In the genomic region with DNA sequence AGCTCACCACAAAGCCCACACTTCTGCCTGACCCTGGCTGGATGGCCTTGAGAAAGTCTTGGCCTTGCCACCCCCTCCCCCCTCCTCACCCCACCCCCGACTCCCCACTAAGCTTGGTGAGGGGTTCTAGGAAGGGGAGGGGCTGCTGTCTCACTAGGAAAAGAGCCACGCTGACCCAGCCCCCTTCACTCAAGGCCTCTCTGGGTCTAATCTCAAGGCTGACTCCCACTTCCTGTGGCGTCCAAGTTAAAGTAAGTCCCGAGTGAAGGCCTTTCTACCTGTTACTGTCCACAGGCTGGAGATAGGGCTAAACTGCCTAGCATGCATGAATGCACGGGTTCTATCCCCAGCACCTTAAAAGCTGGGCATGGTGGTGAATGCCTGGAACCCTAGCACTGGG, we compare ENCODE assay signal across 15 mouse cellular contexts. TPM values are rescaled to one million over a fixed set of nuclear protein-coding genes. Genes with fewer than 3 reads are reported as not detected.
DNase-seq lines count a peak whose midpoint lies in the region; ATAC-seq and TF ChIP-seq lines count a peak whose summit lies in the region.
"Had no signal": no experiment of that assay in that cellular context is flagged by ENCODE, and none has a peak within 500 bp of the region (broad histone marks: within the 10 kb centered on the region; RNA-seq: fewer than 3 reads in every experiment).

No protein-coding gene starts in this region.

- ATAC-seq in intestine, embryonic 16.5 days = no peak
- ATAC-seq in intestine, postnatal 0 days = no peak
- no peak for ATAC-seq in inflammation-experienced regulatory T-cells, adult 6 months

- 34% methylated on average over 5 of the region's 5 CpGs for WGBS in intestine, embryonic 16.5 days
- WGBS in intestine, postnatal 0 days = 45% methylated on average over 5 of the region's 5 CpGs
- 32% methylated on average over 5 of the region's 5 CpGs for WGBS in limb, embryonic 10.5 days

- H3K36me3 ChIP-seq in intestine, embryonic 16.5 days (ENCODE audit: control insufficient read depth, insufficient read depth, low read length) = no peaks in the 10 kb centered on the region
- H3K36me3 ChIP-seq in intestine, postnatal 0 days (ENCODE audit: control insufficient read depth, insufficient read depth) = no peaks in the 10 kb centered on the region
- H3K36me3 ChIP-seq in limb, embryonic 10.5 days = no peaks in the 10 kb centered on the region
- H3K36me3 ChIP-seq: liver, embryonic 13.5 days had no signal

- H3K4me2 ChIP-seq in intestine, embryonic 16.5 days (ENCODE audit: low read depth, low read length) = no peak overlapping the region
- H3K4me2 ChIP-seq in intestine, postnatal 0 days (replicated peaks; ENCODE audit: low read depth) = no peak overlapping the region
- H3K4me2 ChIP-seq: liver, embryonic 13.5 days had no signal

- H3K9me3 ChIP-seq in intestine, embryonic 16.5 days (ENCODE audit: control insufficient read depth, low read length) = no peaks in the 10 kb centered on the region
- H3K9me3 ChIP-seq in intestine, postnatal 0 days (ENCODE audit: control insufficient read depth) = no peaks in the 10 kb centered on the region
- H3K9me3 ChIP-seq in limb, embryonic 10.5 days (replicated peaks) = no peaks in the 10 kb centered on the region
- H3K9me3 ChIP-seq: liver, embryonic 13.5 days had no signal

- H3K4me1 ChIP-seq in intestine, embryonic 16.5 days (ENCODE audit: control insufficient read depth, insufficient read depth, low read length) = peaks cover 28% of the 10 kb centered on the region
- H3K4me1 ChIP-seq in intestine, postnatal 0 days (replicated peaks; ENCODE audit: control insufficient read depth, insufficient read depth, low read length) = peaks cover 14% of the 10 kb centered on the region; the same call in 1 of the 2 replicates
- peaks cover 38% of the 10 kb centered on the region for H3K4me1 ChIP-seq in limb, embryonic 10.5 days

- no peaks in the 10 kb centered on the region for H3K27me3 ChIP-seq in intestine, embryonic 16.5 days (replicated peaks; ENCODE audit: control insufficient read depth, insufficient read depth, low read length)
- H3K27me3 ChIP-seq in intestine, postnatal 0 days (replicated peaks; ENCODE audit: control insufficient read depth, insufficient read depth, low read length) = no peaks in the 10 kb centered on the region
- peaks cover 12% of the 10 kb centered on the region; the same call in 1 of the 2 replicates for H3K27me3 ChIP-seq in limb, embryonic 10.5 days (ENCODE audit: low read depth, poor library complexity, severe bottlenecking)

- DNase-seq in adrenal gland, postnatal 10 days = peak; percentile 43
- DNase-seq in adrenal gland, adult 18-20 months (ENCODE audit: low spot score in 2 of 2) = no peak
- peak; percentile 61 for DNase-seq in 416B (ENCODE audit: low read depth)
- DNase-seq in limb, embryonic 10.5 days (ENCODE audit: low spot score) = no peak
- DNase-seq in urinary bladder, postnatal 25 days (ENCODE audit: low spot score) = no peak
- DNase-seq: cerebellum, adult 9-10 months; liver, embryonic 13.5 days; retina, postnatal 1 day had no signal

- no peak overlapping the region for H3K4me3 ChIP-seq in intestine, embryonic 16.5 days (ENCODE audit: low read length)
- H3K4me3 ChIP-seq in intestine, postnatal 0 days (ENCODE audit: low read depth, low read length) = no peak overlapping the region
- no peak overlapping the region for H3K4me3 ChIP-seq in limb, embryonic 10.5 days
- H3K4me3 ChIP-seq: liver, embryonic 13.5 days; myocyte had no signal

- peak overlapping the region; percentile 17; the same call in 1 of the 2 replicates for H3K9ac ChIP-seq in intestine, embryonic 16.5 days (ENCODE audit: low read depth, low read length)
- H3K9ac ChIP-seq in intestine, postnatal 0 days (ENCODE audit: low read depth, low read length) = no peak overlapping the region
- H3K9ac ChIP-seq: liver, embryonic 13.5 days had no signal

- TF ChIP-seq CTCF in intestine, postnatal 0 days (IDR thresholded peaks at IDR 0.05; ENCODE audit: low read depth) = no peak

- peak overlapping the region; percentile 25; the same call in 1 of the 2 replicates for H3K27ac ChIP-seq in intestine, embryonic 16.5 days (ENCODE audit: low read length)
- H3K27ac ChIP-seq in intestine, postnatal 0 days (ENCODE audit: low read depth, low read length) = no peak overlapping the region
- H3K27ac ChIP-seq in limb, embryonic 10.5 days = peak overlapping the region; percentile 63
- H3K27ac ChIP-seq: liver, embryonic 13.5 days had no signal

RNA-seq across cellular contexts. Expression of a gene that starts 9.8 kb away (rescaled TPM):
- total RNA-seq in adrenal gland, postnatal 10 days (2021) = 10 to 100 TPM; 55.4 to 95.1 TPM
- total RNA-seq in adrenal gland, adult 18-20 months (2021) = 100 to 1,000 TPM; 111 to 112 TPM
- 22.0 and 27.3 TPM in 2 replicates for polyA plus RNA-seq in intestine, embryonic 16.5 days (2015; fragmentation: Nextera tagmentation; extraction: Ambion mirVana)
- polyA plus RNA-seq in intestine, postnatal 0 days (2015; fragmentation: Nextera tagmentation; extraction: Ambion mirVana) = 9.7 and 10.1 TPM in 2 replicates
- polyA plus RNA-seq in limb, embryonic 10.5 days (2016; fragmentation: Nextera tagmentation; extraction: Ambion mirVana) = 32.5 and 32.6 TPM in 2 replicates
- 10 to 100 TPM; 19.3 to 24.5 (median 20.4) TPM for polyA plus RNA-seq in inflammation-experienced regulatory T-cells, adult 6 months (2017; shearing (Covaris generic))

RNA-seq across cellular contexts. Expression of a gene that starts 23.1 kb away (rescaled TPM):
- not detected for total RNA-seq in adrenal gland, postnatal 10 days (2021)
- not detected for total RNA-seq in adrenal gland, adult 18-20 months (2021)
- not detected in 2 replicates for polyA plus RNA-seq in intestine, embryonic 16.5 days (2015; fragmentation: Nextera tagmentation; extraction: Ambion mirVana)
- not detected in 2 replicates for polyA plus RNA-seq in intestine, postnatal 0 days (2015; fragmentation: Nextera tagmentation; extraction: Ambion mirVana)
- not detected in 2 replicates for polyA plus RNA-seq in limb, embryonic 10.5 days (2016; fragmentation: Nextera tagmentation; extraction: Ambion mirVana)
- under 1 TPM in 2 of 3 experiments, not detected in 1; 0.46 to 0.78 TPM for polyA plus RNA-seq in inflammation-experienced regulatory T-cells, adult 6 months (2017; shearing (Covaris generic))
- total RNA-seq: layer of hippocampus, postnatal 14 days; megakaryocyte progenitor cell, adult 5-6 weeks had no signal
- polyA plus RNA-seq: embryonic facial prominence, embryonic 14.5 days; liver, embryonic 13.5 days; myocyte had no signal

RNA-seq across cellular contexts. Expression of a gene that starts 41.7 kb away (rescaled TPM):
- total RNA-seq in adrenal gland, postnatal 10 days (2021) = not detected
- not detected for total RNA-seq in adrenal gland, adult 18-20 months (2021)
- not detected in 2 replicates for polyA plus RNA-seq in intestine, embryonic 16.5 days (2015; fragmentation: Nextera tagmentation; extraction: Ambion mirVana)
- not detected in 2 replicates for polyA plus RNA-seq in intestine, postnatal 0 days (2015; fragmentation: Nextera tagmentation; extraction: Ambion mirVana)
- polyA plus RNA-seq in limb, embryonic 10.5 days (2016; fragmentation: Nextera tagmentation; extraction: Ambion mirVana) = not detected in 2 replicates
- polyA plus RNA-seq in inflammation-experienced regulatory T-cells, adult 6 months (2017; shearing (Covaris generic)) = not detected
- total RNA-seq: layer of hippocampus, postnatal 14 days; megakaryocyte progenitor cell, adult 5-6 weeks had no signal
- polyA plus RNA-seq: embryonic facial prominence, embryonic 14.5 days; liver, embryonic 13.5 days; myocyte had no signal

RNA-seq across cellular contexts. Expression of a gene that starts 53.1 kb away (rescaled TPM):
- total RNA-seq in adrenal gland, postnatal 10 days (2021) = not detected
- total RNA-seq in adrenal gland, adult 18-20 months (2021) = not detected
- polyA plus RNA-seq in intestine, embryonic 16.5 days (2015; fragmentation: Nextera tagmentation; extraction: Ambion mirVana) = 1,810 and 2,508 TPM in 2 replicates
- polyA plus RNA-seq in intestine, postnatal 0 days (2015; fragmentation: Nextera tagmentation; extraction: Ambion mirVana) = 104 and 125 TPM in 2 replicates
- polyA plus RNA-seq in limb, embryonic 10.5 days (2016; fragmentation: Nextera tagmentation; extraction: Ambion mirVana) = not detected in 2 replicates
- not detected for polyA plus RNA-seq in inflammation-experienced regulatory T-cells, adult 6 months (2017; shearing (Covaris generic))
- total RNA-seq: layer of hippocampus, postnatal 14 days; megakaryocyte progenitor cell, adult 5-6 weeks had no signal
- polyA plus RNA-seq: embryonic facial prominence, embryonic 14.5 days; myocyte had no signal

Comparison
In these comparisons a context has a peak if more than half of its experiments do, and no peak if none do; other contexts are left out.
1. DNase-seq: peak in adrenal gland, postnatal 10 days (single experiment) and 416B (single experiment); none in adrenal gland, adult 18-20 months (0 of 2), limb, embryonic 10.5 days (single experiment) and urinary bladder, postnatal 25 days (single experiment).